Mouse (Mus musculus) G1E (cell line): ENCODE data around the gene Ifi206. TPM values are rescaled to one million over a fixed set of nuclear protein-coding genes. Genes with fewer than 3 reads are reported as not detected.
"Not testable (repeated sequence)": the region's sequence is repeated elsewhere in the genome, so short reads cannot be mapped to it uniquely, and the experiment has no call there.

ENCODE experiments used
- ATAC-seq: 2 replicates; pipeline ENCODE4 v1.8.0; 2016; ENCODE audit warnings: mild to moderate bottlenecking; ENCODE audit not compliant: insufficient number of reproducible peaks, poor library complexity, low FRiP score, severe bottlenecking; ENCODE audit errors: extremely low read depth
- DNase-seq: peaks from one replicate; pipeline ENCODE4 v3.0.0; 2012; ENCODE audit warnings: low spot score
- H3K27me3 ChIP-seq: 2 replicates; pipeline ENCODE4 v1.6.1; 2012; ENCODE audit warnings: mild to moderate bottlenecking, low read length, inconsistent platforms; ENCODE audit not compliant: insufficient read depth
- H3K36me3 ChIP-seq: replicated peaks from 2 replicates; pipeline ENCODE3; 2012; ENCODE audit warnings: mild to moderate bottlenecking, inconsistent platforms
- H3K4me1 ChIP-seq: 2 replicates; pipeline ENCODE4 v1.6.1; 2012; ENCODE audit warnings: low read depth, low read length, inconsistent platforms, mixed read lengths; ENCODE audit not compliant: insufficient read depth
- H3K4me3 ChIP-seq: 2 replicates; pipeline ENCODE4 v1.5.1; 2012; ENCODE audit warnings: low read depth, mild to moderate bottlenecking, inconsistent platforms, low read length, moderate library complexity, mixed read lengths
- H3K9me3 ChIP-seq: replicated peaks from 2 replicates; pipeline ENCODE4 v1.6.1; 2012; ENCODE audit warnings: inconsistent platforms
- CTCF ChIP-seq: IDR thresholded peaks from 2 replicates; pipeline ENCODE4 v1.5.1; 2012; ENCODE audit warnings: low read depth, low read length, inconsistent platforms, mixed read lengths
- GATA1 ChIP-seq: IDR thresholded peaks from 2 replicates; pipeline ENCODE4 v1.6.1; 2012; ENCODE audit warnings: borderline replicate concordance, low read length, inconsistent platforms, mixed read lengths
- GATA2 ChIP-seq: IDR thresholded peaks from 2 replicates; pipeline ENCODE4 v1.6.1; 2012; ENCODE audit warnings: low read depth, low read length, inconsistent platforms, borderline replicate concordance
- POLR2AphosphoS5 ChIP-seq: IDR thresholded peaks from 2 replicates; pipeline ENCODE4 v1.6.1; 2012; ENCODE audit warnings: low read depth, low read length, inconsistent platforms; ENCODE audit not compliant: insufficient replicate concordance
- TAL1 ChIP-seq: conservative IDR thresholded peaks from 2 replicates; pipeline ENCODE4 v1.6.1; 2012; ENCODE audit warnings: low read depth, low read length, inconsistent platforms, mixed read lengths
- polyA plus RNA-seq: library from polyadenylated mRNA; stranded (reverse); fragments of >175 nt; gene quantifications from 2 replicates; pipeline ENCODE4 v1.2.3, GENCODE M21; 2012
- total RNA-seq, 2 experiments: library from RNA; stranded (forward) in 1 of 2; stranded (reverse) in 1 of 2; fragments of 200-1000 nt in 1 of 2; fragments of >200 nt in 1 of 2; fragmentation: Nextera tagmentation in 1 of 2; gene quantifications; 2 replicates each; pipeline ENCODE4 v1.2.3; 2014 to 2017

Gene Ifi206
- total RNA-seq (2014; fragmentation: Nextera tagmentation) (not detected in 2 replicates), total RNA-seq (2017) (0.05 and 0.06 TPM in 2 replicates), polyA plus RNA-seq (not detected in 2 replicates)

- not testable (repeated sequence) for H3K27me3 ChIP-seq, DNase-seq, H3K36me3 ChIP-seq, H3K4me1 ChIP-seq, H3K4me3 ChIP-seq, H3K9me3 ChIP-seq, ATAC-seq
These were observed at the start of gene Ifi206 for GRCm38 (mm10) chr1:173490812-173491480. Ifi206 (minus strand) TSS chr1:173491041.

DNA sequence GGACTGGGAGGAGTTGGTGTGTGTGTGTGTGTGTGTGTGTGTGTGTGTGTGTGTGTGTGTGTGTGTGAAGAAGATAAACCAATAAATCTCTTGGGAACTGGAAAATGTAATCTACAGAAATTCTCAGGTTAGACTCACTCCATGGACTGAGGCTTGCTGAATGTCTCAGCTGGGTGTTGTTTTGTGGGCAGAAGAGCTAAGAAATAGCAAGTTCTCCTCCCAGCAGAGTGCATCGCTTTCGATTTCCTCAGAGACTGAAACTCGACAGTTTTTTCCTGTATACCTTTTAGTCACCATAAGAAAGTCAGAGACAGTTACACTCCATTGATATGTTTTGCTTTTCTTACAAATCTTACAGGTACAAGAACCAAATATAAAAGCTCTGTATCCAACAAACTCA is 45.0 kb upstream of the Ifi206 start, which contains the start of gene Ifi214:
Gene Ifi214 (minus strand): TSS at position 167 of the 400 bp plus-strand sequence.
- not testable (repeated sequence) for H3K36me3 ChIP-seq, H3K27me3 ChIP-seq, ATAC-seq, DNase-seq, H3K4me1 ChIP-seq, H3K9me3 ChIP-seq, H3K4me3 ChIP-seq

DNA sequence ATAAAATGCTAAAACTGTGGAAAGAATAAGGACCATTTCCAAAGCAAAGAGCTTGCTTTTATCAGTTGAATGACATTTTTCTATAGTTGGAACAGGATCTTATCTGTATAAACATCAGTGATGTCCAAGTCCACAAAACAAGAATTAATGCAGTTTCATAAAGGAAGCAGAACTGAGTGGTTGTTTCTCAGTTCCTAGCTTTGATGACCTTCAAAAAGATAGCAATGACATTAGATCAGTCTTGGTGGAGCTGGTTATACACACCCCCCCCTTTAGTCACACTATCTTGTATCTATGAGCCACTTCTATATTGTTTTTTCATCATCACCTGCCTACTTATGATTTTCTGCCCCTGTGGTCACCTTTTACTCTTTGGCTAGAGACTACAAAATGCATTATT is 30.6 kb upstream of the Ifi206 start:
- Histone ChIP-seq H3K4me3 (no peak overlapping the region), H3K36me3 (no peaks in the 10 kb centered on the region), H3K9me3 (no peaks in the 10 kb centered on the region), H3K27me3 (no peaks in the 10 kb centered on the region), H3K4me1 (no peaks in the 10 kb centered on the region)
- ATAC-seq (no peak), DNase-seq (no peak)
- TF ChIP-seq TAL1 (no peak), POLR2AphosphoS5 (no peak), GATA2 (no peak), GATA1 (no peak), CTCF (no peak)

GRCm38 (mm10) chr1:173510595-173510994 is 19.8 kb upstream of the Ifi206 start:
- not testable (repeated sequence) for H3K4me3 ChIP-seq, DNase-seq, H3K36me3 ChIP-seq, H3K9me3 ChIP-seq, H3K27me3 ChIP-seq, ATAC-seq, H3K4me1 ChIP-seq

- DNase-seq, H3K4me1 ChIP-seq, H3K27me3 ChIP-seq, H3K9me3 ChIP-seq, ATAC-seq, H3K36me3 ChIP-seq, H3K4me3 ChIP-seq: not testable (repeated sequence)
These were observed 642 bp upstream of the Ifi206 start for GRCm38 (mm10) chr1:173491483-173491882.

DNA sequence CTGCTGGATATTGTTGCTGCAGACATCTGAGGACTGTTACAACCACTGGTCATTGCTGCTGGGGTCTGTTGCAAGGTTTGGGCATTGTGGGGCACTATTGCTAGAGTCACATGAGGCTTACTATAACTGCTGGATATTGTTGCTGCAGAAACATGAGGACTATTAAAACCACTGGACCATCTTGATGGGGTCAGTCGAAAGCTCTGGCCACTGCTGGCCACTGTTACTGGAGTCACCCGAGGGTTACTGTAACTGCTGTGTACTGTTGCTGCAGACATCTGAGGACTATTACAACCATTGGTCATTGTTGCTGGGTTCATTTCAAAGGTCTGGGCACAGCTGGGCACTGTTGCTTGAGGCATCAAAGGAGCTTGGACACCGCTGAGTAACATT is 9.7 kb downstream of the Ifi206 start:
- DNase-seq, H3K9me3 ChIP-seq, ATAC-seq, H3K27me3 ChIP-seq, H3K4me1 ChIP-seq, H3K36me3 ChIP-seq, H3K4me3 ChIP-seq: not testable (repeated sequence)

DNA sequence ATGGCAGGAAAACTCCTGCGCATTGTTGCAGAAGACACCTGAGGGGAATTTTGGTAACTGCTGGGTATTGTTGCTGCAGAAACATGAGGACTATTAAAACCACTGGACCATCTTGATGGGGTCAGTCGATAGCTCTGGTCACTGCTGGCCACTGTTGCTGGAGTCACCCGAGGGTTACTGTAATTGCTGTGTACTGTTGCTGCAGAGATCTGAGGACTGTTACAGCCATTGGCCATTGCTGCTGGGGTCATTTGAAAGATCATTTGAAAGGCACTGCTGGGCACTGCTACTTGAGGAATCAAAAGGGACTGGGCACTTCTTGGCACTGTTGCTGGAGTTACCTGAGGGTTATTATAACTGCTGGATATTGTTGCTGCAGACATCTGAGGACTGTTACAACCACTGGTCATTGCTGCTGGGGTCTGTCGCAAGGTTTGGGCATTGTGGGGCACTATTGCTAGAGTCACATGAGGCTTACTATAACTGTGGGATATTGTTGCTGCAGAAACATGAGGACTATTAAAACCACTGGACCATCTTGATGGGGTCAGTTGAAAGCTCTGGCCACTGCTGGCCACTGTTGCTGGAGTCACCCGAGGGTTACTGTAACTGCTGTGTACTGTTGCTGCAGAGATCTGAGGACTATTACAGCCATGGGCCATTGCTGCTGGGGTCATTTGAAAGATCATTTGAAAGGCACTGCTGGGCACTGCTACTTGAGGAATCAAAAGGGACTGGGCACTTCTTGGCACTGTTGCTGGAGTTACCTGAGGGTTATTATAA is 10.3 kb downstream of the Ifi206 start:
- ATAC-seq, H3K4me1 ChIP-seq, H3K4me3 ChIP-seq, H3K27me3 ChIP-seq, H3K9me3 ChIP-seq, H3K36me3 ChIP-seq, DNase-seq: not testable (repeated sequence)

DNA sequence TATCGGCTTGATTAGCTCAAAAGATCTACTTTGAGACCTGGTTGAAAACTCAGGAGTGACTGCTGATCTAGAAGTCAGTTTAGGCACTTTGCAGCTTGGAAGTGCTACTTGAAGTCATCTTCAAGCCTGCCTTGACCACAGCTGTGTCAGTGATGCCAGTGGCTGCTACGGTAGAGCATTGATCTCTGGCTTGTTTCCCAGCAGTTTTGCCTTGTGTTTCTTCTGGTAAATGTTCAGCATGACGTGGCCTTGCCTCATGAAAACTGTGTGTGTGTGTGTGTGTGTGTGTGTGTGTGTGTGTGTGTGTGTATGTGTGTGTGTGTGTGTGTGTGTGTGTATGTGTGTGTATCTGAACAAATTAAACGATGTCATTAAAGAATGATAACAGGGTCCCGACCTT is 34.1 kb downstream of the Ifi206 start:
- Histone ChIP-seq H3K36me3 (no peaks in the 10 kb centered on the region), H3K4me3 (no peak overlapping the region), H3K9me3 (no peaks in the 10 kb centered on the region), H3K4me1 (no peaks in the 10 kb centered on the region), H3K27me3 (no peaks in the 10 kb centered on the region)
- DNase-seq = no peak
- no peak for TF ChIP-seq GATA1
- no peak for TF ChIP-seq GATA2
- no peak for TF ChIP-seq CTCF
- no peak for TF ChIP-seq POLR2AphosphoS5
- TF ChIP-seq TAL1 = no peak
- no peak for ATAC-seq
